ENCODE assay signal across 21 mouse cellular contexts in genomic region chr12:77776755-77777154, GRCm38 (mm10).
"Had no signal": no experiment of that assay in that cellular context is flagged by ENCODE, and none has a peak within 500 bp of the region (broad histone marks: within the 10 kb centered on the region; RNA-seq: fewer than 3 reads in every experiment).

No protein-coding gene starts in this region.

- H3K9me3 ChIP-seq: limb, embryonic 10.5 days; limb, embryonic 13.5 days; liver, embryonic 12.5 days; liver, embryonic 15.5 days; lung, embryonic 15.5 days; midbrain, embryonic 12.5 days; neural tube, embryonic 12.5 days; stomach, embryonic 15.5 days had no signal

- H3K27me3 ChIP-seq: limb, embryonic 13.5 days; liver, embryonic 12.5 days; liver, embryonic 15.5 days; lung, embryonic 15.5 days; midbrain, embryonic 12.5 days; neural tube, embryonic 12.5 days; stomach, embryonic 15.5 days had no signal

- H3K4me1 ChIP-seq: liver, embryonic 12.5 days; liver, embryonic 15.5 days; lung, embryonic 15.5 days; neural tube, embryonic 12.5 days; stomach, embryonic 15.5 days had no signal

- H3K4me3 ChIP-seq: layer of hippocampus, adult 2 months; limb, embryonic 10.5 days; limb, embryonic 13.5 days; liver, embryonic 12.5 days; liver, embryonic 15.5 days; lung, embryonic 15.5 days; midbrain, embryonic 12.5 days; neural tube, embryonic 12.5 days; stomach, embryonic 15.5 days had no signal

- H3K9ac ChIP-seq: limb, embryonic 13.5 days; liver, embryonic 12.5 days; liver, embryonic 15.5 days; lung, embryonic 15.5 days; midbrain, embryonic 12.5 days; neural tube, embryonic 12.5 days; stomach, embryonic 15.5 days had no signal

- H3K27ac ChIP-seq: kidney, postnatal 0 days; layer of hippocampus, adult 2 months; limb, embryonic 10.5 days; limb, embryonic 13.5 days; liver, embryonic 12.5 days; liver, embryonic 15.5 days; lung, embryonic 15.5 days; neural tube, embryonic 12.5 days; stomach, embryonic 15.5 days had no signal

- H3K4me2 ChIP-seq: limb, embryonic 13.5 days; liver, embryonic 12.5 days; liver, embryonic 15.5 days; lung, embryonic 15.5 days; midbrain, embryonic 12.5 days; neural tube, embryonic 12.5 days; stomach, embryonic 15.5 days had no signal

- H3K36me3 ChIP-seq: limb, embryonic 10.5 days; limb, embryonic 13.5 days; liver, embryonic 12.5 days; liver, embryonic 15.5 days; lung, embryonic 15.5 days; midbrain, embryonic 12.5 days; neural tube, embryonic 12.5 days; stomach, embryonic 15.5 days had no signal

- ATAC-seq: liver, embryonic 12.5 days had no signal

- DNase-seq: kidney, adult 2 months; kidney, postnatal 25 days; layer of hippocampus, adult 9-11 months; liver; lung, adult 18-20 months; lung, postnatal 10 days; lung, postnatal 36 days; retina, postnatal 1 day; right cerebral cortex, postnatal 25 days; spleen, adult 18-20 months; thymus, postnatal 25 days had no signal
